Mouse (Mus musculus) midbrain, embryonic 10.5 days (tissue): ENCODE data around the gene Ghrh. TPM values are rescaled to one million over a fixed set of nuclear protein-coding genes. Genes with fewer than 3 reads are reported as not detected.

Experiments
- DNase-seq: peaks from one replicate; pipeline ENCODE4 v3.0.0-alpha.2; 2017; ENCODE audit warnings: low spot score
- H3K27ac ChIP-seq: fragments of 300-500 bp; sonication (generic); replicated peaks from 2 replicates; pipeline ENCODE4 v1.5.1; 2016; ENCODE audit warnings: mild to moderate bottlenecking
- H3K27me3 ChIP-seq: fragments of 300-500 bp; sonication (generic); 2 replicates; pipeline ENCODE4 v1.6.1; 2016; ENCODE audit warnings: low read depth, mild to moderate bottlenecking; ENCODE audit not compliant: poor library complexity, severe bottlenecking
- H3K36me3 ChIP-seq: fragments of 300-500 bp; sonication (generic); 2 replicates; pipeline ENCODE4 v1.6.1; 2016; ENCODE audit warnings: mild to moderate bottlenecking, moderate library complexity
- H3K4me1 ChIP-seq: fragments of 300-500 bp; sonication (generic); 2 replicates; pipeline ENCODE4 v1.6.1; 2016
- H3K4me3 ChIP-seq: fragments of 300-500 bp; sonication (generic); 2 replicates; pipeline ENCODE4 v1.5.1; 2016; ENCODE audit warnings: mild to moderate bottlenecking, moderate library complexity
- H3K9me3 ChIP-seq: fragments of 300-500 bp; sonication (generic); replicated peaks from 2 replicates; pipeline ENCODE4 v1.6.1; 2016; ENCODE audit warnings: mild to moderate bottlenecking
- WGBS: fragments of 180-500 bp; shearing (Covaris S2); methylation state at CpG from one replicate; pipeline ENCODE4 v1.1.7; 2016; 5-methylcytosine and 5-hydroxymethylcytosine counted together
- polyA plus RNA-seq: library from polyadenylated mRNA; unstranded; fragments of >200 nt; fragmentation: Nextera tagmentation; extraction: Ambion mirVana; gene quantifications from 2 replicates; pipeline ENCODE4 v1.2.1, GENCODE M21; 2016

Gene Ghrh
- polyA plus RNA-seq, 1 experiment from 2014 or later: 0.42 TPM

GRCm38 (mm10) chr2:157373681-157374080 lies 26.4 kb upstream of the Ghrh start:
- peak overlapping the region; percentile 5; the same call in 1 of the 2 replicates for H3K27ac ChIP-seq
- 80% methylated on average over 3 of the region's 3 CpGs for WGBS
- peaks cover 27% of the 10 kb centered on the region for H3K36me3 ChIP-seq
- H3K27me3 ChIP-seq: peaks cover 3% of the 10 kb centered on the region; the same call in 1 of the 2 replicates
- H3K4me3 ChIP-seq: no peak overlapping the region
- no peak for DNase-seq
- no peaks in the 10 kb centered on the region for H3K9me3 ChIP-seq
- H3K4me1 ChIP-seq: peaks cover 39% of the 10 kb centered on the region

- Histone ChIP-seq H3K9me3 (no peaks in the 10 kb centered on the region), H3K4me1 (peaks cover 49% of the 10 kb centered on the region), H3K36me3 (peaks cover 27% of the 10 kb centered on the region), H3K4me3 (no peak overlapping the region), H3K27me3 (no peaks in the 10 kb centered on the region; the same call in 1 of the 2 replicates), H3K27ac (no peak overlapping the region)
- 82% methylated on average over 6 of the region's 6 CpGs for WGBS
- no peak for DNase-seq
Measured at GRCm38 (mm10) chr2:157371696-157372095, 24.4 kb upstream of the Ghrh start.

- Histone ChIP-seq H3K9me3 (no peaks in the 10 kb centered on the region), H3K4me1 (peaks cover 33% of the 10 kb centered on the region), H3K36me3 (peaks cover 13% of the 10 kb centered on the region; the same call in 1 of the 2 replicates), H3K27me3 (no peaks in the 10 kb centered on the region), H3K4me3 (peak overlapping the region; percentile 91), H3K27ac (peak overlapping the region; percentile 96)
- DNase-seq: no peak
- WGBS: 14% methylated on average over 13 of the region's 13 CpGs
Measured at GRCm38 (mm10) chr2:157367991-157368390, 20.7 kb upstream of the Ghrh start.

GRCm38 (mm10) chr2:157367184-157367893 lies 20.0 kb upstream of the Ghrh start, which contains the start of gene Manbal:
Manbal (plus strand) TSS chr2:157367594.
- Histone ChIP-seq H3K4me3 (peak within 1 kb of the TSS; percentile 91), H3K36me3 (peaks cover 8% of the 10 kb centered on the region; the same call in 1 of the 2 replicates), H3K4me1 (peaks cover 35% of the 10 kb centered on the region), H3K27me3 (no peaks in the 10 kb centered on the region), H3K9me3 (no peaks in the 10 kb centered on the region), H3K27ac (peak within 1 kb of the TSS; percentile 96)
- peak; percentile 94 for DNase-seq
- 5% methylated on average over 42 of the region's 42 CpGs for WGBS

GRCm38 (mm10) chr2:157366762-157367161 lies 19.5 kb upstream of the Ghrh start:
- peaks cover 36% of the 10 kb centered on the region for H3K4me1 ChIP-seq
- no peak for DNase-seq
- H3K27ac ChIP-seq: peak overlapping the region; percentile 96
- peaks cover 7% of the 10 kb centered on the region; the same call in 1 of the 2 replicates for H3K36me3 ChIP-seq
- H3K27me3 ChIP-seq: no peaks in the 10 kb centered on the region
- H3K4me3 ChIP-seq: peak overlapping the region; percentile 91
- no peaks in the 10 kb centered on the region for H3K9me3 ChIP-seq
- WGBS: 86% methylated on average over 9 of the region's 9 CpGs

GRCm38 (mm10) chr2:157363031-157363430 lies 15.7 kb upstream of the Ghrh start:
- H3K27ac ChIP-seq: no peak overlapping the region
- no peak overlapping the region for H3K4me3 ChIP-seq
- 85% methylated on average over 3 of the region's 3 CpGs for WGBS
- peaks cover 18% of the 10 kb centered on the region for H3K4me1 ChIP-seq
- H3K27me3 ChIP-seq: no peaks in the 10 kb centered on the region
- H3K36me3 ChIP-seq: no peaks in the 10 kb centered on the region
- no peaks in the 10 kb centered on the region for H3K9me3 ChIP-seq
- DNase-seq: no peak

- Histone ChIP-seq H3K9me3 (no peaks in the 10 kb centered on the region), H3K4me1 (peaks cover 6% of the 10 kb centered on the region; the same call in 1 of the 2 replicates), H3K27ac (no peak overlapping the region), H3K36me3 (no peaks in the 10 kb centered on the region), H3K27me3 (no peaks in the 10 kb centered on the region), H3K4me3 (no peak overlapping the region)
- DNase-seq: no peak
- WGBS: 89% methylated on average over 5 of the region's 5 CpGs
Measured at GRCm38 (mm10) chr2:157360028-157360427, 12.7 kb upstream of the Ghrh start.

GRCm38 (mm10) chr2:157354106-157354505 lies 6.8 kb upstream of the Ghrh start:
- H3K27ac ChIP-seq: no peak overlapping the region
- 85% methylated on average over 3 of the region's 3 CpGs for WGBS
- H3K4me3 ChIP-seq: no peak overlapping the region
- no peaks in the 10 kb centered on the region for H3K27me3 ChIP-seq
- peaks cover 14% of the 10 kb centered on the region for H3K4me1 ChIP-seq
- no peaks in the 10 kb centered on the region for H3K9me3 ChIP-seq
- DNase-seq: no peak
- H3K36me3 ChIP-seq: no peaks in the 10 kb centered on the region

GRCm38 (mm10) chr2:157353183-157353582 lies 5.9 kb upstream of the Ghrh start:
- no peaks in the 10 kb centered on the region for H3K36me3 ChIP-seq
- no peaks in the 10 kb centered on the region for H3K27me3 ChIP-seq
- no peak overlapping the region for H3K27ac ChIP-seq
- no peak overlapping the region for H3K4me3 ChIP-seq
- no peak for DNase-seq
- WGBS: 80% methylated on average over 4 of the region's 4 CpGs
- H3K4me1 ChIP-seq: peaks cover 23% of the 10 kb centered on the region
- no peaks in the 10 kb centered on the region for H3K9me3 ChIP-seq

- WGBS: 54% methylated on average over 12 of the region's 12 CpGs
- Histone ChIP-seq H3K27ac (peak overlapping the region; percentile 78), H3K36me3 (no peaks in the 10 kb centered on the region), H3K27me3 (no peaks in the 10 kb centered on the region), H3K4me1 (peaks cover 33% of the 10 kb centered on the region), H3K9me3 (no peaks in the 10 kb centered on the region), H3K4me3 (no peak overlapping the region)
- DNase-seq: no peak
Measured at GRCm38 (mm10) chr2:157349121-157349778, 1.9 kb upstream of the Ghrh start.

GRCm38 (mm10) chr2:157343337-157343736 lies 4.0 kb downstream of the Ghrh start:
- no peaks in the 10 kb centered on the region for H3K27me3 ChIP-seq
- H3K4me1 ChIP-seq: peaks cover 63% of the 10 kb centered on the region
- no peak for DNase-seq
- 63% methylated on average over 6 of the region's 6 CpGs for WGBS
- no peak overlapping the region for H3K4me3 ChIP-seq
- peak overlapping the region; percentile 77 for H3K27ac ChIP-seq
- H3K9me3 ChIP-seq: no peaks in the 10 kb centered on the region
- H3K36me3 ChIP-seq: no peaks in the 10 kb centered on the region

- Histone ChIP-seq H3K27me3 (no peaks in the 10 kb centered on the region), H3K27ac (peak overlapping the region; percentile 91), H3K4me3 (no peak overlapping the region), H3K36me3 (no peaks in the 10 kb centered on the region), H3K4me1 (peaks cover 55% of the 10 kb centered on the region), H3K9me3 (no peaks in the 10 kb centered on the region)
- WGBS: 37% methylated on average over 5 of the region's 5 CpGs
- no peak for DNase-seq
Measured at GRCm38 (mm10) chr2:157342328-157342926, 4.9 kb downstream of the Ghrh start.
